Mouse (Mus musculus) retina, postnatal 1 day (tissue): ENCODE measurements around the gene Ttc9.

Experiments used
- DNase-seq: peaks from one replicate; pipeline ENCODE4 v3.0.0-alpha.2; 2012

Gene Ttc9

GRCm38 (mm10) chr12:81630915-81631660, at the start of gene Ttc9:
Ttc9 (plus strand) TSS chr12:81631249.
- peak; percentile 90 for DNase-seq

- DNase-seq = peak; percentile 99
Observed at GRCm38 (mm10) chr12:81594902-81595671, 36.0 kb upstream of the Ttc9 start, which contains the start of gene Med6. Med6 (minus strand) TSS chr12:81595008.

GRCm38 (mm10) chr12:81596547-81597262, 34.3 kb upstream of the Ttc9 start:
- no peak for DNase-seq

- no peak for DNase-seq
Observed at GRCm38 (mm10) chr12:81604995-81605784, 25.9 kb upstream of the Ttc9 start.

GRCm38 (mm10) chr12:81609445-81609844, 21.6 kb upstream of the Ttc9 start:
- DNase-seq = no peak

- DNase-seq = no peak
Observed at GRCm38 (mm10) chr12:81615807-81616206, 15.2 kb upstream of the Ttc9 start.

- no peak for DNase-seq
Observed at GRCm38 (mm10) chr12:81616980-81617379, 14.1 kb upstream of the Ttc9 start.

- DNase-seq = peak; percentile 90
Observed at GRCm38 (mm10) chr12:81619302-81619701, 11.7 kb upstream of the Ttc9 start.

GRCm38 (mm10) chr12:81623377-81623776, 7.7 kb upstream of the Ttc9 start:
- DNase-seq = no peak

GRCm38 (mm10) chr12:81626226-81626861, 4.7 kb upstream of the Ttc9 start:
- no peak for DNase-seq

- DNase-seq = no peak
Observed at GRCm38 (mm10) chr12:81627426-81627825, 3.6 kb upstream of the Ttc9 start.

GRCm38 (mm10) chr12:81628091-81628490, 3.0 kb upstream of the Ttc9 start:
- no peak for DNase-seq

- peak; percentile 70 for DNase-seq
Observed at GRCm38 (mm10) chr12:81630520-81630914, 532 bp upstream of the Ttc9 start.

- DNase-seq = no peak
Observed at GRCm38 (mm10) chr12:81631661-81632401, 782 bp downstream of the Ttc9 start.

GRCm38 (mm10) chr12:81633246-81633645, 2.2 kb downstream of the Ttc9 start:
- DNase-seq = no peak

- no peak for DNase-seq
Observed at GRCm38 (mm10) chr12:81640656-81641055, 9.6 kb downstream of the Ttc9 start.

- peak; percentile 66 for DNase-seq
Observed at GRCm38 (mm10) chr12:81642361-81643082, 11.5 kb downstream of the Ttc9 start.

- peak; percentile 54 for DNase-seq
Observed at GRCm38 (mm10) chr12:81646811-81647210, 15.8 kb downstream of the Ttc9 start.

GRCm38 (mm10) chr12:81653344-81653743, 22.3 kb downstream of the Ttc9 start:
- DNase-seq = no peak

GRCm38 (mm10) chr12:81657321-81657720, 26.3 kb downstream of the Ttc9 start:
- peak; percentile 29 for DNase-seq

GRCm38 (mm10) chr12:81658086-81658485, 27.0 kb downstream of the Ttc9 start:
- no peak for DNase-seq
